Mouse (Mus musculus) lung, postnatal 0 days (tissue): Measurements from ENCODE around the gene Tekt4.

Experiments
- CTCF ChIP-seq: IDR thresholded peaks from 2 replicates; pipeline ENCODE4 v1.5.1; 2016; ENCODE audit warnings: antibody characterized with exemption, mild to moderate bottlenecking
- EP300 ChIP-seq: IDR thresholded peaks from 2 replicates; pipeline ENCODE4 v1.6.1; 2016; ENCODE audit warnings: antibody characterized with exemption, mild to moderate bottlenecking, control low read depth

DNA sequence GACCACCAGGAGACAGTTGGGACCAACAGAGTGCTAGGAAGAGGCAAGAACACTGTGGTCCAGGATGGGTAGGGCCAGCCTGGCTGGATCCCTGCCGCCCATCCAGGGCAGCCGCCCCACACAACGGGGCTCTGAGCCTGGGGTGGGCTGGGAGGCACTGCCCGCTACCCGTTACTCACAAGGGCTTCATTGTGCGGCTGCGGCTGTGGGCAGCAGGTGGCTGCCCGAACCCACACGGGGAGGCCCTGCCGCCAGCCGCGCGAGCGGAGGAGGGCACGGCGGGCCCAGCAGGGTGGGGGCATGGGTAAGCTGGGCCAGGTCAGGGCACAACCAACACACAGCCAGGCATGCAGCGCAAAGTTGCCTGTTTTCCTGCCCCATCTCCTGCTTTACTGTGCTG lies 63.7 kb downstream of the Tekt4 start:
- TF ChIP-seq CTCF (no peak), EP300 (no peak)
